Mouse (Mus musculus) midbrain, embryonic 13.5 days (tissue): ENCODE results near the gene Trappc6a. TPM values are rescaled to one million over a fixed set of nuclear protein-coding genes. Genes with fewer than 3 reads are reported as not detected.

Experiments used
- polyA plus RNA-seq: library from polyadenylated mRNA; unstranded; fragments of >200 nt; fragmentation: Nextera tagmentation; extraction: Ambion mirVana; gene quantifications from 2 replicates; pipeline ENCODE4 v1.2.1, GENCODE M21; 2015

The Trappc6a gene
- polyA plus RNA-seq, 1 experiment from 2014 or later: 43.3 TPM

Other genes with a start within 250 kb of the Trappc6a start
- 28.6 and 38.0 TPM in 2 replicates for gene Vasp, start 236.6 kb upstream of the Trappc6a start, polyA plus RNA-seq
- 0.34 and 0.88 TPM in 2 replicates for gene Ppm1n, start 228.3 kb upstream of the Trappc6a start, polyA plus RNA-seq
- 97.4 and 102 TPM in 2 replicates for gene Rtn2, start 225.8 kb upstream of the Trappc6a start, polyA plus RNA-seq
- gene Fosb, start 198.3 kb upstream of the Trappc6a start, polyA plus RNA-seq: not detected in 2 replicates
- 84.1 and 91.9 TPM in 2 replicates for gene Ercc1, start 163.6 kb upstream of the Trappc6a start, polyA plus RNA-seq
- gene Cd3eap, start 148.9 kb upstream of the Trappc6a start, polyA plus RNA-seq: 19.6 and 20.4 TPM in 2 replicates
- 1.2 and 2.3 TPM in 2 replicates for gene Ppp1r13l, start 148.6 kb upstream of the Trappc6a start, polyA plus RNA-seq
- gene Ercc2, start 126.4 kb upstream of the Trappc6a start, polyA plus RNA-seq: 27.6 and 28.9 TPM in 2 replicates
- 1.1 and 1.2 TPM in 2 replicates for gene Klc3, start 104.3 kb upstream of the Trappc6a start, polyA plus RNA-seq
- 0.07 TPM in 1 of 2 replicates, not detected in the other for gene Ckm, start 103.6 kb upstream of the Trappc6a start, polyA plus RNA-seq
- 13.9 and 16.3 TPM in 2 replicates for gene Mark4, start 49.6 kb upstream of the Trappc6a start, polyA plus RNA-seq
- 0.24 and 0.32 TPM in 2 replicates for gene Exoc3l2, start 45.1 kb upstream of the Trappc6a start, polyA plus RNA-seq
- 2.9 and 4.5 TPM in 2 replicates for gene Bloc1s3, start within 50 bp of the Trappc6a start, polyA plus RNA-seq
- gene Nkpd1, start 9.4 kb downstream of the Trappc6a start, polyA plus RNA-seq: 0.08 and 0.11 TPM in 2 replicates
- 25.7 and 37.0 TPM in 2 replicates for gene Ppp1r37, start 54.7 kb downstream of the Trappc6a start, polyA plus RNA-seq
- 0.26 and 0.31 TPM in 2 replicates for gene Zfp296, start 68.9 kb downstream of the Trappc6a start, polyA plus RNA-seq
- gene Gemin7, start 69.2 kb downstream of the Trappc6a start, polyA plus RNA-seq: 134 and 138 TPM in 2 replicates
- gene Clasrp, start 96.1 kb downstream of the Trappc6a start, polyA plus RNA-seq: 54.0 and 65.0 TPM in 2 replicates
- 3.8 and 4.1 TPM in 2 replicates for gene Relb, start 121.0 kb downstream of the Trappc6a start, polyA plus RNA-seq
- 86.6 and 97.5 TPM in 2 replicates for gene Clptm1, start 156.6 kb downstream of the Trappc6a start, polyA plus RNA-seq
- 0.23 TPM in 1 of 2 replicates, not detected in the other for gene Apoc2, start 169.5 kb downstream of the Trappc6a start, polyA plus RNA-seq
- not detected in 2 replicates for gene Gm44805, start 173.0 kb downstream of the Trappc6a start, polyA plus RNA-seq
- gene Apoc4, start 173.1 kb downstream of the Trappc6a start, polyA plus RNA-seq: not detected in 2 replicates
- gene Apoc1, start 184.3 kb downstream of the Trappc6a start, polyA plus RNA-seq: 0.94 and 1.0 TPM in 2 replicates
- 173 and 194 TPM in 2 replicates for gene Apoe, start 190.8 kb downstream of the Trappc6a start, polyA plus RNA-seq
- gene Tomm40, start 207.0 kb downstream of the Trappc6a start, polyA plus RNA-seq: 105 and 125 TPM in 2 replicates
- gene Nectin2, start 242.1 kb downstream of the Trappc6a start, polyA plus RNA-seq: 40.6 and 48.0 TPM in 2 replicates